10 mouse cellular contexts compared by ENCODE assay signal in genomic region chr2:118179873-118180585, GRCm38 (mm10).
DNase-seq lines count a peak whose midpoint lies in the region; ATAC-seq and TF ChIP-seq lines count a peak whose summit lies in the region.
"Had no signal": no experiment of that assay in that cellular context is flagged by ENCODE, and none has a peak within 500 bp of the region (broad histone marks: within the 10 kb centered on the region; RNA-seq: fewer than 3 reads in every experiment).

No protein-coding gene starts in this region.

- peak overlapping the region; percentile 38; the same call in 1 of the 2 replicates for H3K27ac ChIP-seq in gastrocnemius, adult 2 months
- H3K27ac ChIP-seq in neural tube, embryonic 11.5 days (ENCODE audit: low read depth, low read length), result no peak overlapping the region
- H3K27ac ChIP-seq in limb, embryonic 15.5 days, result peak overlapping the region; percentile 35; the same call in 1 of the 2 replicates
- no peak overlapping the region for H3K27ac ChIP-seq in left cerebral cortex, adult 2 months

- no peak overlapping the region for H3K9ac ChIP-seq in neural tube, embryonic 11.5 days (ENCODE audit: low read length)
- no peak overlapping the region for H3K9ac ChIP-seq in limb, embryonic 15.5 days

- H3K36me3 ChIP-seq in neural tube, embryonic 11.5 days (ENCODE audit: control insufficient read depth, insufficient read depth, low read length), result no peaks in the 10 kb centered on the region
- no peaks in the 10 kb centered on the region for H3K36me3 ChIP-seq in limb, embryonic 15.5 days

- TF ChIP-seq CTCF in gastrocnemius, adult 2 months (IDR thresholded peaks at IDR 0.05), result no peak
- no peak for TF ChIP-seq CTCF in left cerebral cortex, adult 2 months (IDR thresholded peaks at IDR 0.05)

- no peaks in the 10 kb centered on the region for H3K9me3 ChIP-seq in neural tube, embryonic 11.5 days (ENCODE audit: control insufficient read depth, low read length)
- no peaks in the 10 kb centered on the region for H3K9me3 ChIP-seq in limb, embryonic 15.5 days

- H3K4me1 ChIP-seq in neural tube, embryonic 11.5 days (ENCODE audit: control insufficient read depth, insufficient read depth, low read length), result no peaks in the 10 kb centered on the region
- peaks cover 9% of the 10 kb centered on the region; the same call in 1 of the 2 replicates for H3K4me1 ChIP-seq in limb, embryonic 15.5 days

- peak overlapping the region; percentile 53 for H3K4me3 ChIP-seq in gastrocnemius, adult 2 months
- H3K4me3 ChIP-seq in neural tube, embryonic 11.5 days (ENCODE audit: low read depth, low read length), result peak overlapping the region; percentile 17; the same call in 1 of the 2 replicates
- H3K4me3 ChIP-seq in limb, embryonic 15.5 days, result peak overlapping the region; percentile 17; the same call in 1 of the 2 replicates
- H3K4me3 ChIP-seq in left cerebral cortex, adult 2 months, result no peak overlapping the region

- peak overlapping the region; percentile 24; the same call in 1 of the 2 replicates for H3K4me2 ChIP-seq in neural tube, embryonic 11.5 days (ENCODE audit: low read depth)
- peak overlapping the region; percentile 25 for H3K4me2 ChIP-seq in limb, embryonic 15.5 days

- intact Hi-C loops in gastrocnemius, adult 2 months (cut with DNase I), result no loop called here
- intact Hi-C loops in left cerebral cortex, adult 2 months (cut with DNase I), result no loop called here

- DNase-seq in gastrocnemius, adult 2 months, result no peak
- no peak for DNase-seq in gastrocnemius, postnatal 25 days
- DNase-seq in neural tube, embryonic 11.5 days (ENCODE audit: low spot score), result no peak
- no peak for DNase-seq in neural tube, embryonic 10.5 days (ENCODE audit: extremely low spot score, low spot score)
- no peak for DNase-seq in layer of hippocampus, adult 9-10 months (ENCODE audit: low spot score)
- DNase-seq in left cerebral cortex, adult 2 months (ENCODE audit: extremely low spot score in 1 of 2, low spot score in 2 of 2), result no peak
- no peak for DNase-seq in cerebellum, postnatal 14 days
- DNase-seq: cerebellum, adult 9-11 months; left cerebral cortex, postnatal 4 days had no signal

- H3K27me3 ChIP-seq in neural tube, embryonic 11.5 days (ENCODE audit: control insufficient read depth, insufficient read depth, low read length), result no peaks in the 10 kb centered on the region
- no peaks in the 10 kb centered on the region for H3K27me3 ChIP-seq in limb, embryonic 15.5 days

- no peak for ATAC-seq in neural tube, embryonic 11.5 days (ENCODE audit: insufficient read depth, low FRiP score, low TSS enrichment)
- no peak for ATAC-seq in limb, embryonic 15.5 days (ENCODE audit: insufficient number of reproducible peaks, low FRiP score, low TSS enrichment, low read depth)

Comparison
In these comparisons a context has a peak if more than half of its experiments do, and no peak if none do; other contexts are left out.
1. H3K27ac ChIP-seq: peak in gastrocnemius, adult 2 months (single experiment) and limb, embryonic 15.5 days (single experiment); none in neural tube, embryonic 11.5 days (single experiment) and left cerebral cortex, adult 2 months (single experiment).